Mouse (Mus musculus) liver, embryonic 14.5 days (tissue): ENCODE measurements around the gene Nacc1. TPM values are rescaled to one million over a fixed set of nuclear protein-coding genes. Genes with fewer than 3 reads are reported as not detected.
A peak's percentile ranks its signal among the peaks of the same experiment; 100 is the strongest.
"Not testable (repeated sequence)": the region's sequence is repeated elsewhere in the genome, so short reads cannot be mapped to it uniquely, and the experiment has no call there.

ENCODE experiments used
- ATAC-seq: fragments of 200-750 bp; cut with Nextera tagmentation; 2 replicates; pipeline ENCODE4 v1.8.0; 2017; ENCODE audit warnings: moderate number of reproducible peaks, mild to moderate bottlenecking, moderate library complexity; ENCODE audit not compliant: insufficient read depth
- DNase-seq, 3 experiments: peaks; one replicate each; pipeline ENCODE4 v3.0.0-alpha.2; 2012 to 2013; ENCODE audit warnings: low read depth in 3 of 3, low spot score in 3 of 3
- H3K27ac ChIP-seq: fragments of 300-500 bp; sonication (generic); 2 replicates; pipeline ENCODE4 v1.5.1; 2014; ENCODE audit warnings: moderate library complexity, mild to moderate bottlenecking, control low read depth, inconsistent platforms
- H3K27me3 ChIP-seq: fragments of 300-500 bp; sonication (generic); 2 replicates; pipeline ENCODE4 v1.6.1; 2014; ENCODE audit warnings: mild to moderate bottlenecking, low read length, moderate library complexity; ENCODE audit not compliant: control insufficient read depth, insufficient read depth
- H3K36me3 ChIP-seq: fragments of 300-500 bp; sonication (generic); replicated peaks from 2 replicates; pipeline ENCODE4 v1.6.1; 2014; ENCODE audit warnings: low read depth; ENCODE audit not compliant: control insufficient read depth, insufficient read depth
- H3K4me1 ChIP-seq, 2 experiments: fragments of 200-500 bp in 1 of 2; fragments of 300-500 bp in 1 of 2; sonication (generic) in 1 of 2; replicated peaks; 2 replicates each; pipeline ENCODE4 v1.6.1; 2012 to 2014; ENCODE audit warnings: antibody characterized with exemption in 1 of 2, inconsistent platforms in 1 of 2, low read length in 1 of 2; ENCODE audit not compliant: control insufficient read depth in 2 of 2, insufficient read depth in 2 of 2
- H3K4me2 ChIP-seq: fragments of 300-500 bp; sonication (generic); 2 replicates; pipeline ENCODE4 v1.6.1; 2014; ENCODE audit warnings: low read depth, mild to moderate bottlenecking, control low read depth, moderate library complexity
- H3K4me3 ChIP-seq, 2 experiments: fragments of 200-500 bp in 1 of 2; fragments of 300-500 bp in 1 of 2; sonication (generic) in 1 of 2; 2 replicates each; pipeline ENCODE4 v1.5.1; 2012 to 2014; ENCODE audit warnings: low read depth in 2 of 2, low read length in 2 of 2, mild to moderate bottlenecking in 2 of 2, control low read depth in 1 of 2, inconsistent platforms in 1 of 2, moderate library complexity in 1 of 2; ENCODE audit not compliant: insufficient read depth in 1 of 2
- H3K9ac ChIP-seq: fragments of 300-500 bp; sonication (generic); replicated peaks from 2 replicates; pipeline ENCODE4 v1.6.1; 2014; ENCODE audit warnings: mild to moderate bottlenecking, control low read depth, moderate library complexity
- H3K9me3 ChIP-seq: fragments of 300-500 bp; sonication (generic); 2 replicates; pipeline ENCODE4 v1.6.1; 2016; ENCODE audit warnings: low read length, mixed read lengths; ENCODE audit not compliant: control insufficient read depth
- CTCF ChIP-seq: IDR thresholded peaks from 2 replicates; pipeline ENCODE4 v1.5.1; 2016; ENCODE audit warnings: antibody characterized with exemption, low read depth, control low read depth
- EP300 ChIP-seq: IDR thresholded peaks from 2 replicates; pipeline ENCODE4 v1.6.1; 2016; ENCODE audit warnings: antibody characterized with exemption, low read depth
- WGBS: fragments of 180-500 bp; shearing (Covaris S2); extraction: QIAGEN DNeasy Blood & Tissue Kit; methylation state at CpG from one replicate; pipeline ENCODE4 v1.1.7; 2014; ENCODE audit not compliant: insufficient replicate concordance; 5-methylcytosine and 5-hydroxymethylcytosine counted together
- polyA plus RNA-seq, 2 experiments: library from polyadenylated mRNA; depleted of rRNA in 1 of 2; stranded (reverse) in 1 of 2; unstranded in 1 of 2; fragments of >200 nt; fragmentation: Nextera tagmentation in 1 of 2; extraction: Ambion mirVana in 1 of 2; gene quantifications; 2 replicates each; pipeline versions ENCODE4 v1.2.1 to v1.2.3; 2012 to 2014

Nacc1 gene
- polyA plus RNA-seq, 2 experiments: 6.3 to 19.0 TPM

DNA sequence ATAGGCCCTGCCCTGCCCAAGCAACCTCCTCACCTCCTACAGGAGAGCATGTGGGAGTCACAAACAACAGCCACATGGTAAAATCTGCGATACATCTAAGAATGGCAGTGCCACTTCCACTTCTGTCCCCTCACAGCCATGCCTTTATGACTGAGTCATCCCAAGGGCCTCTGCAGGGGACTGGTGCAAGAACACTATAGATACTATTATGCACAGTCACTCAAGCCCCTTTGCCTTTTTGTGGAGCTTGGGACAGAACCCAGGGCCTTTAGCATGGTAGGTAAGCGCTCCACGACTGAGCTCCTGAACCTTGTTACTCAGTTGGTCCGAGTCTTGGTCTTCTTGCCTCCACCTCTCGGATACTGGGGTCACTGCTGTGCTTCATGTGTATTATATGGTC is 10.4 kb downstream of the Nacc1 start:
- 75% methylated on average over 5 of the region's 5 CpGs for WGBS
- Histone ChIP-seq H3K9me3 (no peaks in the 10 kb centered on the region), H3K9ac (no peak overlapping the region), H3K27me3 (no peaks in the 10 kb centered on the region), H3K4me1 (peaks cover 3 to 4% of the 10 kb centered on the region in 2 experiments; a peak in 1 of 4 replicates), H3K27ac (no peak overlapping the region), H3K36me3 (peaks cover 36% of the 10 kb centered on the region), H3K4me2 (no peak overlapping the region), H3K4me3 (no peak overlapping the region)
- TF ChIP-seq CTCF (no peak), EP300 (no peak)
- no peak for ATAC-seq
- DNase-seq: no peak

DNA sequence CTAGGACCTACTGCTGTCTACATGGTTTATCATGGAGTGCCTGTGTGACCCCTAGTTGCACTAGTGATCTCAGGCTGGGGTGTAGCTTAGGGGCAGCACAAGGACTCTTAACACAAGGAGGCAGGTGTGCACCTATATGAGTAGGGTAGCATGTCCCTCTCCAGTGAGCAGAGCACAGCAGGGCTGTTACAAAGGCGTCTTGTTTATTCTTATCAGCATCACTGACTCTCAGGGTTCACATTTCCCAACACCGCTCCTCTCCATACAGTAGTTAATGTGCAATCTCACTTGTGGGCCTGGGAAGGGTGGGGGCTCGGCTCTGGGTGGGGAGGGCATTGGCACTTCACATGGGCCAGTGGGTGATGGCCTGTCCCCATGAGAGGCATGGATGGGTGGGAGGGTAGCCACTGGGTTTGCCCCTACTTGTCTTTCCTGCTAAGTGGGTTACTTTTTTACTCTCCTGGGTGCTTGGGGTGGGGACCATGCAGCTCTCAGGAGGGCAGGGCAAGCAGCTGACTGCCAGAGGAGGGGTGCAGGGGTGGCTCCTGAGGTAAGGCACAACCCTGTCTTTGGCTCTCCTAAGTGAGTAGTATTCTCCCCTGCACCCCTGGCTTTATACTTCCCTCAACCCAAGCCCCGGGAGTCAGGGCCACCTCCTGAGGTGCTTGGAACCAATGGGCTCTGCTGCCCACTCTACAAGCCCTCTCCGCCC is 17.2 kb downstream of the Nacc1 start:
- H3K9me3 ChIP-seq, H3K4me3 ChIP-seq, H3K9ac ChIP-seq, DNase-seq, H3K4me2 ChIP-seq, H3K27ac ChIP-seq, H3K27me3 ChIP-seq: not testable (repeated sequence)
- Histone ChIP-seq H3K36me3 (peaks cover 21% of the 10 kb centered on the region), H3K4me1 (peaks cover 7 to 10% of the 10 kb centered on the region in 2 experiments; a peak in 3 of 4 replicates)
- ATAC-seq: peak; percentile 45; the same call in 1 of the 2 replicates
- WGBS: 58% methylated on average over 5 of the region's 5 CpGs

DNA sequence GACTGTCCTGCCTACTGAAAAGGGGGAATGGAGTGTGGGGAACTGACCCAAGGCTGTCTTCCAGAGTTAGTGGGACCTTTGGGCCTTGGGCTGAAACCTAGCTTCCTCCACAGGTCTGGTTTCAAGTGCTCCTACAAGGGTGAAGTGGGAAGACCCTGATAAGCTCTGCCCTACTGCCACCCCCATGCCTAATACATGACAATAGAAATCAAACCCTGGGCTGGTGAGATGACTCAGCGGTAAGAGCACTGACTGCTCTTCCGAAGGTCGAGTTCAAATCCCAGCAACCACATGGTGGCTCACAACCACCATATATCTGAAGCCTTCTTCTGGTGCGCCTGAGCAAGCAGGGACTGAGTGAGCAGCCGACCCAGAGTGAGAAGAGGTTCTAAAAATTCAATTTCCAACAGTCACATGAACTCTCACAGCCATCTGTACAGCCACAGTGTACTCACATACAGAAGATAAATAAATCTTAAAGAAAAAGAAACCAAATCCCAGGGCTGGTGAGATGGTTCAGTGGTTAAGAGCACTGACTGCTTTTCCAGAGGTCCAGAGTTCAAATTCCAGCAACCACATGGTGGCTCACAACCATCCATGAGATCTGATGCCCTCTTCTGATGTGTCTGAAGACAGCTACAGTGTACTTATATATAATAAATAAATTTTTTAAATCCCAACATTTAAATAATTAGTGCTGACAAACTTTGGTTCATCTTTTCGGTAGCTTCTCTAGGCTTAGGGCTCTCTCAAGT is 18.8 kb downstream of the Nacc1 start:
- DNase-seq (no peak), ATAC-seq (no peak)
- H3K9me3 ChIP-seq: no peaks in the 10 kb centered on the region
- 51% methylated on average over 6 of the region's 6 CpGs for WGBS
- no peaks in the 10 kb centered on the region for H3K27me3 ChIP-seq
- H3K4me2 ChIP-seq: no peak overlapping the region
- peaks cover 10% of the 10 kb centered on the region for H3K36me3 ChIP-seq
- H3K27ac ChIP-seq: no peak overlapping the region
- H3K4me1 ChIP-seq: peaks cover 8 to 10% of the 10 kb centered on the region in 2 experiments; a peak in 3 of 4 replicates
- H3K9ac ChIP-seq: no peak overlapping the region
- no peak overlapping the region for H3K4me3 ChIP-seq
- TF ChIP-seq CTCF (no peak), EP300 (no peak)

DNA sequence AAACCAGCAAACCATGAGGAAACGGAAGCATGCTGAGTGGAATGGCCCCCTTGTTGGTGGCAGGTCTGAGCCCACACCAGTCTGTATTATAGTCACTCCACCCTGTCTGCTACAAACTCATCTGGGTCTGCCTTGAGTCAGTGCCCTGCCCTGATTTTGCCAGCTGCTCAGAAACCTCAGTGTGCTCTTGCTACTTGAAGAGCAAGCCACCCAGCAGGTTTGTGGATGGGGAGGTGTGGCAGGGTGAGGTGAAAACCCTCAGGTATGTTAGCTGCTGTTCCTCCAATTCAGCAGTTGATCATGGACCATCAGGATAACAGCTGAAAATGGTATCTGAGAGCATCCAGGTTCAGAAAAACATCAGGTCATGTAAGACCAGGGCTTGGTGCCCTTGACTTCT is 19.6 kb downstream of the Nacc1 start:
- Histone ChIP-seq H3K27me3 (no peaks in the 10 kb centered on the region), H3K9ac (no peak overlapping the region), H3K4me2 (no peak overlapping the region), H3K4me1 (peaks cover 13 to 16% of the 10 kb centered on the region in 2 experiments), H3K27ac (no peak overlapping the region), H3K9me3 (no peaks in the 10 kb centered on the region), H3K36me3 (peaks cover 4% of the 10 kb centered on the region), H3K4me3 (no peak overlapping the region)
- ATAC-seq (no peak), DNase-seq (no peak)
- 63% methylated on average over 1 of the region's 1 CpGs for WGBS
- TF ChIP-seq EP300 (no peak), CTCF (no peak)

DNA sequence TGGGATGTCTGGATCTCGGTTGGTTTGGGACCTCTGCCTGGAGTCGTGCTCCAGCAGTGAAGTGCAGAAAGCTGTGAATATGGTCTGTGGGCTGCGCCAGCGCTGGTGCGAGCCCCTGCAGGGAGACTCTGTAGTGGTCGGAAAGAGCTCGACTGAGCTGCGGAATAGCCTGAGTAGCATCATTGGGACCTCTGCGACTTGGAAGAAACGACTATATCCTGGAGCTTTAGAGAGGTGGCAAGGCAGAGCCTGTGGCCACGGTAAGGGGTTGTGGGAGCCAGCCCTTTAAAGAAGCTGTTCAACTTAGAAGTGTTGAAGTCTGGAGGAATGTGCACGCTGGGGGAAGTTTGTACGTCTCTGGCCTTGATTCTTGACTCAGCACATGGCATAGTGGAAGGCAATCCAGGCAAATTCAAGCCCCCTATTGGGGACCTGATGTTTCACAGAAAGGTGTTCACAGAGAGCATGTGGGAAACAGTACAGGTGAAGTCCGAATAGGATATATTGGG is 22.2 kb downstream of the Nacc1 start:
- Histone ChIP-seq H3K9ac (peak overlapping the region; percentile 81), H3K4me2 (peak overlapping the region; percentile 98), H3K36me3 (no peaks in the 10 kb centered on the region), H3K27me3 (no peaks in the 10 kb centered on the region), H3K4me1 (peaks cover 23% of the 10 kb centered on the region in 2 experiments), H3K27ac (peak overlapping the region; percentile 98), H3K9me3 (no peaks in the 10 kb centered on the region), H3K4me3 (peak overlapping the region; percentile 85 to 97)
- ATAC-seq: 0 out of 2 replicates have a peak, but pooled peaks have one; percentile 1
- DNase-seq: no peak
- TF ChIP-seq EP300 (no peak), CTCF (no peak)
- 3% methylated on average over 14 of the region's 14 CpGs for WGBS
